Mouse (Mus musculus): ENCODE measurements at regions not wholly inside any gene's neighbourhood (a gene's known extent, or its start where the extent isn't known, plus 50 kb on each side); places are given as distances from the start of the nearest gene placed in this dataset.

DNA sequence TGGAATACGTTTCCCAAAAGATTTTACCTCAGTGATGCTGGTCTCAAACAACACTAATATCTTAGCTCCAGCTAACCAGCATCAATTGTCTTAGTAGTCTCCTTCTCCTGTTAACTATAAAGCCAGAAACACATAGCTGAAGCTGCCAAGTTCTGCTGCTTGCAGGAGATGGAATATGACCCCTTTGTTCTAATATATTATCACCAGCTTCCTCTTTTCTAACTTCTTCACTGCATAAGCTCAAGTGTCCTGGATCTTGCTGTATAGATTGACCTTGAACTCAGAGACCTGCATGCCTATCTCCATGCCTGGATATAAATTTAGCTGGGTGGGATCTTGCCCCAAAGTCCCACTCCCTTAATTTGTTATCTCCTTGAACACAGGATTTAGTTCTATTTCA is 94.8 kb downstream of the Rbm46 start:
- DNase-seq (ENCODE audit: low spot score in 2 of 2), result no peak

DNA sequence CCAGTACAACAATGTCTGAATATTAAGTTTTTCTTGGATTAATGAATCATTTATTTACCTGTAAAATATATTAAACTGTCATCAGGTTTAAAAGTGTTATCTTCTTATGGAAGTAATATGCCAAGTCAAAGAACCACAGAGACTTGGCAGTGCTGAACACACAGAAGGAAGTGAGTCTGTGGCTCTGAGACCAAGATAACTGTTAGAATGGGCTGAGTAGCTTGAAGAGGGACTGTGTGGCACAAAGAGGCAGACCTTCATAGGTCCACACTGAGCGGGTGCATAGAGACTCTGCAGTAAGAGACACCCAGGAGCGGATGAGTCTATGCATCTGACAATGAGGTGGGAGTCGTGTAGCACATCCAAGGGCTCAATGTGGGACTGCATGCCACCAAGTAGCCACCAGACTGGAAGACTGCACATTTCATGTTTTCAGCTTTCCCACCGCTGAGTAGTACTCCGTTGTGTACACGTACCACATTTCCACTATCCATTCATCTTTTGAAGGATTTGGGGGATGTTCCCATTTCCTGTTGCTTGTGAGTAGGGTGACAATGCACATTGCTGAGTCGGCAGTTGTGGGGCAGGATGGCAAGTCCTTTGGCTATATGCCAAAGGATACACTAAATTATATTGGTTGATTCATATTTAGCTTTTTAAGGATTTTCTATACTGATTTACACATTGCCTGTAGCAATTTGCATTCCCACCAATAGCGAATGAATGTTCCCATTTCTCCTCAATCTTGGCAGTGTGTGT is 105.6 kb downstream of the Rbm46 start:
- no peak for DNase-seq (ENCODE audit: low spot score in 2 of 2)

DNA sequence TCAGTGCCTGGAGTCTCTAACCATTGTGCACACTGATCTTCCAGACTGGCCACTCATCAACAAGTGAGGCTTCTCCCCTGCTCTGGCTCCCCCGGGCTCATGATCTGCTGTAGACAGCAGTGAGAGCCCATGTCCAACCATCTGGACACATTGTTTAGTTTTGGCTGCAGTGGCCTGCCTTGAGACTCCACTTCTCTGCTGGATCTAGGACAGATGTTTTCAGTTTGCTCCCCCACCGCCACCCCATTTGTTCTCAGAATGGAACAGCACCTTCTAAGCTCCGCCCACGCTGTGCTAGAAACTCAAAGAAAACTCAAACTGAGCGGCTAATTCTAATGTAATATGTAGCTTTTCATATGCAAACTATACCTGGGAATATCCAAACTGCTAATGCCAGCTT is 108.8 kb downstream of the Rbm46 start:
- DNase-seq (ENCODE audit: low spot score in 2 of 2), result peak in 1 of 2 experiments; percentile 15

DNA sequence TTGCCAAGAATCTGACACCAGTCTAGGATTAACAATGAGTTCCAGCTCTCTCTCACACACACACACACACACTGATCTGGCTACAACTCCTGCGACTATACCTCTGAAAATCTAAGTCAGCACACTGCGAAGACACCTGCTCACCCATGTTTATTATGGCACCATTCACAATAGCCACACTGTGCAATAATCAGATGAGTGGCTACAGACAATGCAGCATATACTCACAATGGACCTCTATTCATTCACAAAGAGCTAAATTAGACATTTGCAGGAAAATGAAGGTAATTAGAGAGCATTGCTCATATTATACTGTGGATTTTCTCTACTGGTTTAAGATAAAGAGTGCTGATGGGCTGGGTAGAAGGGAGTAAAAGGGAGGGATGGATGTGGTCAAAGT is 116.3 kb downstream of the Rbm46 start:
- DNase-seq (ENCODE audit: low spot score in 2 of 2), result no peak

DNA sequence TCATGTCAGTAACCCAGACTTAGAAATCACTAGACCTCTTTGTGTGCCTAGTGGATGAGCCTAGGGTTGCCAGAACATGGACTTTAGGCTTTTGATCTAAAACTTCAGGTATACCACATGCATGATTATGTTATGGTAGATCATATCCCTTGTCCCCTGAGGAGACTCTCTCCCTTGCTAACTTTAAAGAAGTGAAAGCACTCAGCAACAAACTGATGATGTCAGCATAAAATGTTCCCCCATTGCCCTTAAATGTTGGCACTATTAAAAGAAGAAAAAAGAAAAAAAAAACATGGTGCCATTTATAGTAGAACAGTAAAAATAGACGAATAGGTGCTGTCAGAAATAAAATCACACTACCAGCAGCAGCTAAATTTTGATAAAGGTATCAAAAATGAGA is 117.3 kb downstream of the Rbm46 start:
- no peak for DNase-seq (ENCODE audit: low spot score in 2 of 2)

DNA sequence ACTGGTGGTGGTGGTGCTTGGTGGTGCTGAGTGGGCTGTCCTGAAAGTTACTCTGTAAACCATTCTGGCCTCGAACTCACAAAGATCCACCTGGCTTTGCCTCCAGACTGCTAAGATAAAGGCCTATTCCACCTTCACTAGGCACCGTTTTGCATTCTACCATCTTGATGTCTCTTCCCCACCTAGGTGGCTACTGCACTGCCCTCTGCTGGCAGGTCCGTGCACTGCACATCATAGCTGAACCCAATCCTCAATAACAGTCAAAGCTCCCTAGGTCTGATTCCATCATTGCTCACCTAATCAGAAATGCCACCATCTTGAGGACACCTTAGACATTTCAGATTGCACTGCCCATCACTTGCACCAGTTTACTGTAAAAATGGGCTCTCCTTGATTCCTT is 150.7 kb downstream of the Rbm46 start:
- DNase-seq (ENCODE audit: low spot score in 2 of 2), result peak; percentile 26 to 41

DNA sequence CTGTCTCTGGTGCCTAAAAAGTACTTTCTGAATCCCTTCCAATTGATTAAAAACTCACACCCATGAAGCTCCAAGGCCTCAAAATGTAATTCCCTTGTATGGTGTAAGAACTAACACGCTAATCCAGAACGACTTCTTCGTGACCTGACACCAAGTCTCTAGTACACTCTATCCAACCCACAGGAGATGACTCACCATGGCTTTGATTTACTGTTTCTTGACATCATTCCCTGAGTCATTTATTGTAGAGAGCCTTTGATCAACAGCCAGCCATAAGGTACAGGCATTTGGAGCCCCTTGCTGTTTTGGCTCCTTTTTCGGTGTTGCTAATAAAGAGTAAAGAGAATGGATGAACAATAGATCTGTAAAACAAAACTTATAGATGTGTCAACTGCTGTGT is 159.7 kb upstream of the Npy2r start:
- no peak for DNase-seq (ENCODE audit: low spot score in 2 of 2)

DNA sequence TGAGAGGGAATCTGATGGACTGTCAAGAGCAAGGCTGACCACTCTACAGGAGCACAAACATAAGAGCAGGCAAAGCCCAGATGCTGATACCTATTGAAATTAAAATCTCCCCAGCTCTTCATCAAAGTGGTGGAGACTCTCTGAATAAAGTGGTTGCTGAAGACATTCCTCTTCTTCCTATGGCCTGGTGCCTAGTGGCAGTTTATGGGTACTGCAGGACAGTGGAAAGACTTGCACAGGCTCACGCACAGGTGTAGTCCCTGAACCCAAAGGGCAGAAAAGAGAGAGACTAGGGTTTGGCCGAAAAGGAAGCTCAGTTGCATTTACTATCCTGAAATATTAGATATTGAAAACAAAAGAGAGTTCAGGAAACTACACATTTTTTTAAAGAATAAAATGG is 144.2 kb upstream of the Npy2r start:
- DNase-seq (ENCODE audit: low spot score in 2 of 2), result no peak

DNA sequence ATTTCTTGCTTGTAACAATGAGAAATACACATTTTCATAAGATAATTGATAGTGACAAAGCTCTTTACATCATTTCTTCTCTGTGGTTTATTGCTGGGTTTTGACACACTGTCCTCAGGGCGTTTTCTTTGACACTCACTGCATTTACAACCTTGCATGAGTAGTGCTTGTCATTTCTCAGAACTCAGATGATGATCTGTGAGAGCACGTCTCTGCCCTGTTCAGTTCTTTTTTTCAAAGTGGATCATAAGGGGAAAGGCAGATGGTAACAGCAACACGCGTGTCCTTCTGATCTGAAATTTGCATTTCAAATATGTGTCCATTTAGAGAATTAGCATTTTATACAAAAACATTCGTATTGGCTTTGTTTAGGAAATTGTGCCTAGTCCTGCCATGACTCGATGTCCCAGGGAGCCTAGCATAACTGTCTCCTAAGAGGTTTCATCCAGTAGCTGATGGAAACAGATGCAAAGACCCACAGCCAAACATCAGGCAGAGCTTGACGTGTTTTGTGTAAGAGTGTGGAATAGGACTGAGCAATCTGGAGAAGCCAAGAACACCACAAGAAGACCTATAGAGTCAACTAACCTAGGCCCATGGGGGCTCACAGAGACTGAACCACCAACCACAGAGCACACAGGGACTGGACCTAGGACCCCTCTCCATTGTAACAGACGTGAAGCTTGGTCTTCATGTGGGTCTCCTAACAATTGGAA is 108.4 kb upstream of the Npy2r start:
- no peak for DNase-seq (ENCODE audit: low spot score in 2 of 2)

DNA sequence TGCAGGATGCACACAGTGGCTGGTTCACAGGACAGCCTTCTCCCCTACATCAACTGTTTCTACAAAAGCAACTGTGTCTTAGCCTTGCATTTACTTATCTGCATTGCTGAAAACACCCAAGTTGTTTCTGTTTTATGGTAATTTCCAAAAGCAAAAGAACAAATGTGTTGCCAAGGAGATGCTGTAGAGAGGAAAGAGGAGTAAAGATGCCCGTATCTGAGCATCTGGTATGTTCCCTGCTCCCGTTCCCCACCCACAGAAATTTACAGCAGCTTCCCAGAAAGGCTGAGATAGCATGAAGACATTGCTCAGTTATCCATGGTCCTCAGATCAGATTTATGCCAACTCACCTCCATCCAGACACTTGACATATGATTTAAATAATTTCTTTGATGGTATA is 104.5 kb upstream of the Npy2r start:
- DNase-seq (ENCODE audit: low spot score in 2 of 2), result no peak

DNA sequence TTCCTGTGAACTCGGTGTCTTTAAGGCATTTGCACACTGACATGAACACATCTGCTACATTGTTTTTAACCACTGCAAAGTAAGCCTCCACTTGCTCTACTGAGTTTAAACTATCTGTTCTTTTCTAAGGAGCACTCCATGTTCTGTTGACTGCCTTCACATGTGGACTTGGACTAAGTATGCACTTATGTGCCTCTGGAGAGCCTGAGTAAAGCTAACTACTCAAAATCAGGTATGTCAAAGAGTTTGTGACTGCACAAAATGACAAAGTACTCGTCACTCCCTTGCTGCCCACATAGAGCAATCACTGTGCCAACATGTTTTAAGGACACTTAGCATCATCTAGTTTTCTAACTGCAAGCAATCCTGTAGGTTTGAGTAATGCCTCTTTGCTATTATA is 92.2 kb upstream of the Npy2r start:
- no peak for DNase-seq (ENCODE audit: low spot score in 2 of 2)

DNA sequence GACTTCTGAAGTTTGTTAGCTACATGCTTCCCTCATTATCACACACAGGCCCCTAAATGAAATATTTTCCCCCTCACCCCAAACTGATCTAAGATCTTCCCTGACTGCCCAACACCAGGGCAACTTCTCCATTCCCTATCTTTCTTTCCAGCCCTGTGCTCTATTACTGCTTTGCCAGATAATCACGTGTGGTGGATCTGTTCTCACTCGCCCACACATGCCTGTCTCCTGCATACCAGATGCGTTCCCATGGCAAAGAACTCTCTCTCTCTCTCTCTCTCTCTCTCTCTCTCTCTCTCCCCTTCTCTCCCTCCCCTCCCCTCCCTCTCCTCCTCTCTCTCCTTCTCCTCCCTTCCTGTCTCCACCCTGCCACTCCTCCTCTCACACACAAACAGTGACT is 88.8 kb upstream of the Npy2r start:
- DNase-seq (ENCODE audit: low spot score in 2 of 2), result no peak

DNA sequence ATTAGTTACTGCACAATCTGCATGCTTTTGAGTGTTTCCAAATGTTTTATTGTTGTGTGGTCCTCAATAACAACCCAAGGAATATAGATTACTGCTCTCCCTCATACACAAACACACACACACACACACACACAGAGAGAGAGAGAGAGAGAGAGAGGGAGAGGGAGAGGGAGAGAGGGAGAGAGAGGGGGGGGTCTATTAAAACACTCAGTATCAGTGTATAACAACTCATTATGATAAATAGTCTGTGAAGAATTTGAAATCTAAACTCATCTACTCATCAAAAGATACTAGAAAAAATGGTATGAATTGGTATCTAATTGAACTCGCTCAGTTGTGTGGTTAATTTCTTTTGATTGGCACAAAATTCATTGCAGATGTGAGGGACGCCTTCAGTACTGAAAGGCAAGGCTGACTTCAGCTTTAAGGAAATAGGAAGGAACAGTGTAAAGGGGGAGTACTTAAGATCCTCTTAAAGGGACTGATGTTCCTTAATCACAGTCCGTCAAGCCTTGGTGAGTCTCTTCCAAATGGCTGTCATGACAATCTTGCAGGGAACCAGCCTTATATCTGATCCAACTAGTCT is 72.6 kb upstream of the Npy2r start:
- DNase-seq (ENCODE audit: low spot score in 2 of 2), result no peak

DNA sequence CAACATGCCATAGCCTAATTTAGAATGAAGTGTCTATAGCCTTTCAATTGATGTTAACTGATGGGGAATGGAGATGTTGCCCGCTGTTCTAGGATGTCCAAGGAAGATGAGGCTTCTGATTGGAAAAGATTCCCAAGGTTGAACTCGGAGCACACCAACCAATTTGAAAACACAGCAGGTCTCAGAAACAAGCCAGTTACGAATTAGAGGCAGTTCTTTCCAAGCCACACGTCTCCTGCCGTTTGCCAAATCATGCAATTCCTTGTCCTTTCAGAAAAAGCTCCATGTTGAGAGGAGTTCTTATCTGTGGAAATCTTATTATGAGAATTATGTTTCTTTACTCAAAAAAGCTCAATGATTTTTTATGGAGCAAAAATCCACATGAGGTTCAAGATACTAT is 71.5 kb upstream of the Npy2r start:
- DNase-seq (ENCODE audit: low spot score in 2 of 2), result no peak

DNA sequence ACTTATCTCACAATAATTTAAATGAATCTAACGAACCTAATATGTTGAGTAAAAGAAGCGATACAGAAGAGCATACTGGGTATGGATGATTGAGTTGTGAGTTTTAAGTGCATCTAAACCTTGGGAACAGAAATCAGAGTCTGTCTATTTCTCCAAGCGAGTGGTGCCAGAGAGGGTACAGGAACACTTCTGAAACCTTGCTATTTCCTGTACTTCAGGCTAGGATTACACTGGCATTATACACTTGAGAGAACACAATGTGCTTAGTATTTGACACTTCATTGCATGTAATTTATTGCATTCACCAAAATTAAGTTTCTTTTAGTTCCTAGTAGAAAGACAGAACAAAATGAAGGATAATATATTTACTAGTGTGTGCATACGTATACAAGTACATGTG is 54.0 kb upstream of the Npy2r start:
- no peak for DNase-seq (ENCODE audit: low spot score in 2 of 2)

DNA sequence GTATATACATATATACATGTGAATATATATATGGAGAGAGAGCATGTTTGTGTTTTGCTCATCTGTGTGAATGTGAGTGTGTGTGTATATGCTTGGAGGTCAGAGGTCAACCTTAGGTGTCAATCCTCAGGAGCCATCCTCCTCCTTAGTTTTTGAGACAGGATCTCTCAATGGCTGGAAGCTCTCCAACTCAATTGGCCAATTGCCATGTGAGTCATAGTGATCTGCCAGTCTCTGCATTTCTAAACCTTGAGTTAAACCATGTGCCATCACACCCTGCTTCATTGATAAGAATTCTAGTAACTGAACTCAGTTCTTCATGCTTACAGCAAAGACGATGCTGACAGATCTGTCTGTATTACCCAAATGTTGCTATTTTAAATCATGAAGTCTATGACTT is 50.8 kb upstream of the Npy2r start:
- DNase-seq (ENCODE audit: low spot score in 2 of 2), result no peak

Measured in frontal cortex, postnatal 25 days (tissue).